Mouse (Mus musculus): ENCODE measurements at regions not wholly inside any gene's neighbourhood (a gene's known extent, or its start where the extent isn't known, plus 50 kb on each side); places are given as distances from the start of the nearest gene placed in this dataset.

- DNase-seq (ENCODE audit: extremely low read depth, insufficient read length, low spot score) = no peak
Measured at GRCm38 (mm10) chr10:37880841-37881240, 742.1 kb upstream of the Marcks start.

GRCm38 (mm10) chr10:37873925-37874324, 735.2 kb upstream of the Marcks start:
- DNase-seq (ENCODE audit: extremely low read depth, insufficient read length, low spot score) = no peak

GRCm38 (mm10) chr10:37861001-37861400, 722.3 kb upstream of the Marcks start:
- no peak for DNase-seq (ENCODE audit: extremely low read depth, insufficient read length, low spot score)

- no peak for DNase-seq (ENCODE audit: extremely low read depth, insufficient read length, low spot score)
Measured at GRCm38 (mm10) chr10:37849291-37849846, 710.6 kb upstream of the Marcks start.

- no peak for DNase-seq (ENCODE audit: extremely low read depth, insufficient read length, low spot score)
Measured at GRCm38 (mm10) chr10:37842820-37843219, 704.1 kb upstream of the Marcks start.

- no peak for DNase-seq (ENCODE audit: extremely low read depth, insufficient read length, low spot score)
Measured at GRCm38 (mm10) chr10:37841842-37842241, 703.1 kb upstream of the Marcks start.

GRCm38 (mm10) chr10:37837721-37838120, 699.0 kb upstream of the Marcks start:
- no peak for DNase-seq (ENCODE audit: extremely low read depth, insufficient read length, low spot score)

GRCm38 (mm10) chr10:37813026-37813425, 674.3 kb upstream of the Marcks start:
- no peak for DNase-seq (ENCODE audit: extremely low read depth, insufficient read length, low spot score)

GRCm38 (mm10) chr10:37812405-37812851, 673.7 kb upstream of the Marcks start:
- no peak for DNase-seq (ENCODE audit: extremely low read depth, insufficient read length, low spot score)

- DNase-seq (ENCODE audit: extremely low read depth, insufficient read length, low spot score) = no peak
Measured at GRCm38 (mm10) chr10:37811789-37812188, 673.1 kb upstream of the Marcks start.

- DNase-seq (ENCODE audit: extremely low read depth, insufficient read length, low spot score) = no peak
Measured at GRCm38 (mm10) chr10:37803225-37803805, 664.6 kb upstream of the Marcks start.

GRCm38 (mm10) chr10:37799397-37799796, 660.7 kb upstream of the Marcks start:
- no peak for DNase-seq (ENCODE audit: extremely low read depth, insufficient read length, low spot score)

GRCm38 (mm10) chr10:37798285-37798684, 659.6 kb upstream of the Marcks start:
- no peak for DNase-seq (ENCODE audit: extremely low read depth, insufficient read length, low spot score)

- no peak for DNase-seq (ENCODE audit: extremely low read depth, insufficient read length, low spot score)
Measured at GRCm38 (mm10) chr10:37797701-37798100, 659.0 kb upstream of the Marcks start.

- DNase-seq (ENCODE audit: extremely low read depth, insufficient read length, low spot score) = no peak
Measured at GRCm38 (mm10) chr10:37792878-37793277, 654.2 kb upstream of the Marcks start.

GRCm38 (mm10) chr10:37788049-37788448, 649.3 kb upstream of the Marcks start:
- no peak for DNase-seq (ENCODE audit: extremely low read depth, insufficient read length, low spot score)

- DNase-seq (ENCODE audit: extremely low read depth, insufficient read length, low spot score) = no peak
Measured at GRCm38 (mm10) chr10:37779383-37780302, 640.9 kb upstream of the Marcks start.

- DNase-seq (ENCODE audit: extremely low read depth, insufficient read length, low spot score) = no peak
Measured at GRCm38 (mm10) chr10:37760542-37761367, 622.0 kb upstream of the Marcks start.

- no peak for DNase-seq (ENCODE audit: extremely low read depth, insufficient read length, low spot score)
Measured at GRCm38 (mm10) chr10:37741581-37741980, 602.9 kb upstream of the Marcks start.

GRCm38 (mm10) chr10:37739024-37739423, 600.3 kb upstream of the Marcks start:
- no peak for DNase-seq (ENCODE audit: extremely low read depth, insufficient read length, low spot score)

GRCm38 (mm10) chr10:37725609-37726008, 586.9 kb upstream of the Marcks start:
- no peak for DNase-seq (ENCODE audit: extremely low read depth, insufficient read length, low spot score)
